Mouse (Mus musculus): ENCODE measurements around the gene Sec31b. TPM values are rescaled to one million over a fixed set of nuclear protein-coding genes. Genes with fewer than 3 reads are reported as not detected.

Gene Sec31b
- 5.4 and 7.0 TPM in 2 replicates for polyA plus RNA-seq (2012; rRNA removed)

GRCm38 (mm10) chr19:44545321-44546041, at the start of gene Sec31b:
Gene Sec31b (minus strand): TSS chr19:44545864.
- peak within 1 kb of the TSS; percentile 44; the same call in 1 of the 2 replicates for H3K4me3 ChIP-seq (ENCODE audit: extremely low read depth, insufficient read depth, insufficient read length)
- H3K36me3 ChIP-seq (ENCODE audit: control insufficient read depth, insufficient read depth, low read length): peaks cover 13% of the 10 kb centered on the region
- no peak within 1 kb of the TSS for H3K27ac ChIP-seq (ENCODE audit: insufficient read depth, low read length)
- WGBS: 5% methylated on average over 47 of the region's 47 CpGs
- TF ChIP-seq CTCF (IDR thresholded peaks at IDR 0.05; ENCODE audit: extremely low read depth, insufficient read depth, insufficient read length, insufficient replicate concordance) (no peak), POLR2A (IDR thresholded peaks at IDR 0.05; ENCODE audit: low read depth, low read length) (no peak)
- DNase-seq (ENCODE audit: low read depth in 1 of 2, low spot score in 2 of 2): peak in 1 of 2 experiments; percentile 24
- H3K4me1 ChIP-seq (ENCODE audit: control insufficient read depth, insufficient read depth, insufficient read length): peaks cover 5% of the 10 kb centered on the region; the same call in 1 of the 2 replicates
- no peaks in the 10 kb centered on the region for H3K27me3 ChIP-seq (ENCODE audit: control insufficient read depth, insufficient read depth, low read length)

GRCm38 (mm10) chr19:44594180-44594579, 48.5 kb upstream of the Sec31b start:
- H3K36me3 ChIP-seq (ENCODE audit: control insufficient read depth, insufficient read depth, low read length): no peaks in the 10 kb centered on the region
- no peaks in the 10 kb centered on the region for H3K27me3 ChIP-seq (ENCODE audit: control insufficient read depth, insufficient read depth, low read length)
- no peak overlapping the region for H3K27ac ChIP-seq (ENCODE audit: insufficient read depth, low read length)
- TF ChIP-seq CTCF (IDR thresholded peaks at IDR 0.05; ENCODE audit: extremely low read depth, insufficient read depth, insufficient read length, insufficient replicate concordance) (no peak), POLR2A (IDR thresholded peaks at IDR 0.05; ENCODE audit: low read depth, low read length) (no peak)
- no peak for DNase-seq (ENCODE audit: low read depth in 1 of 2, low spot score in 2 of 2)
- peaks cover 3% of the 10 kb centered on the region; the same call in 1 of the 2 replicates for H3K4me1 ChIP-seq (ENCODE audit: control insufficient read depth, insufficient read depth, insufficient read length)
- WGBS: 95% methylated on average over 14 of the region's 14 CpGs
- H3K4me3 ChIP-seq (ENCODE audit: extremely low read depth, insufficient read depth, insufficient read length): no peak overlapping the region

- Histone ChIP-seq H3K4me3 (ENCODE audit: extremely low read depth, insufficient read depth, insufficient read length) (no peak overlapping the region), H3K27me3 (ENCODE audit: control insufficient read depth, insufficient read depth, low read length) (no peaks in the 10 kb centered on the region), H3K27ac (ENCODE audit: insufficient read depth, low read length) (no peak overlapping the region), H3K4me1 (ENCODE audit: control insufficient read depth, insufficient read depth, insufficient read length) (peaks cover 3% of the 10 kb centered on the region; the same call in 1 of the 2 replicates), H3K36me3 (ENCODE audit: control insufficient read depth, insufficient read depth, low read length) (no peaks in the 10 kb centered on the region)
- TF ChIP-seq POLR2A (IDR thresholded peaks at IDR 0.05; ENCODE audit: low read depth, low read length) (no peak), CTCF (IDR thresholded peaks at IDR 0.05; ENCODE audit: extremely low read depth, insufficient read depth, insufficient read length, insufficient replicate concordance) (no peak)
- DNase-seq (ENCODE audit: low read depth in 1 of 2, low spot score in 2 of 2): no peak
- WGBS: 49% methylated on average over 6 of the region's 6 CpGs
Measured at GRCm38 (mm10) chr19:44591638-44592037, 46.0 kb upstream of the Sec31b start.

- no peak for TF ChIP-seq POLR2A (IDR thresholded peaks at IDR 0.05; ENCODE audit: low read depth, low read length)
- no peak for TF ChIP-seq CTCF (IDR thresholded peaks at IDR 0.05; ENCODE audit: extremely low read depth, insufficient read depth, insufficient read length, insufficient replicate concordance)
- WGBS: 24% methylated on average over 18 of the region's 18 CpGs
- no peaks in the 10 kb centered on the region for H3K27me3 ChIP-seq (ENCODE audit: control insufficient read depth, insufficient read depth, low read length)
- H3K27ac ChIP-seq (ENCODE audit: insufficient read depth, low read length): no peak overlapping the region
- no peak overlapping the region for H3K4me3 ChIP-seq (ENCODE audit: extremely low read depth, insufficient read depth, insufficient read length)
- DNase-seq (ENCODE audit: low read depth in 1 of 2, low spot score in 2 of 2): peak in 1 of 2 experiments; percentile 28
- no peaks in the 10 kb centered on the region for H3K36me3 ChIP-seq (ENCODE audit: control insufficient read depth, insufficient read depth, low read length)
- peaks cover 3% of the 10 kb centered on the region; the same call in 1 of the 2 replicates for H3K4me1 ChIP-seq (ENCODE audit: control insufficient read depth, insufficient read depth, insufficient read length)
Measured at GRCm38 (mm10) chr19:44590992-44591391, 45.3 kb upstream of the Sec31b start.

GRCm38 (mm10) chr19:44589591-44590223, 44.0 kb upstream of the Sec31b start:
- TF ChIP-seq CTCF (IDR thresholded peaks at IDR 0.05; ENCODE audit: extremely low read depth, insufficient read depth, insufficient read length, insufficient replicate concordance): no peak
- no peak for TF ChIP-seq POLR2A (IDR thresholded peaks at IDR 0.05; ENCODE audit: low read depth, low read length)
- no peaks in the 10 kb centered on the region for H3K27me3 ChIP-seq (ENCODE audit: control insufficient read depth, insufficient read depth, low read length)
- whole genome bisulfite sequencing: 65% methylated on average over 7 of the region's 7 CpGs
- H3K36me3 ChIP-seq (ENCODE audit: control insufficient read depth, insufficient read depth, low read length): no peaks in the 10 kb centered on the region
- no peak overlapping the region for H3K27ac ChIP-seq (ENCODE audit: insufficient read depth, low read length)
- DNase-seq (ENCODE audit: low read depth in 1 of 2, low spot score in 2 of 2): no peak
- no peak overlapping the region for H3K4me3 ChIP-seq (ENCODE audit: extremely low read depth, insufficient read depth, insufficient read length)
- peaks cover 3% of the 10 kb centered on the region; the same call in 1 of the 2 replicates for H3K4me1 ChIP-seq (ENCODE audit: control insufficient read depth, insufficient read depth, insufficient read length)

GRCm38 (mm10) chr19:44588036-44588435, 42.4 kb upstream of the Sec31b start:
- TF ChIP-seq POLR2A (IDR thresholded peaks at IDR 0.05; ENCODE audit: low read depth, low read length) (no peak), CTCF (IDR thresholded peaks at IDR 0.05; ENCODE audit: extremely low read depth, insufficient read depth, insufficient read length, insufficient replicate concordance) (no peak)
- Histone ChIP-seq H3K27me3 (ENCODE audit: control insufficient read depth, insufficient read depth, low read length) (no peaks in the 10 kb centered on the region), H3K4me3 (ENCODE audit: extremely low read depth, insufficient read depth, insufficient read length) (no peak overlapping the region), H3K4me1 (ENCODE audit: control insufficient read depth, insufficient read depth, insufficient read length) (peaks cover 3% of the 10 kb centered on the region; the same call in 1 of the 2 replicates), H3K36me3 (ENCODE audit: control insufficient read depth, insufficient read depth, low read length) (no peaks in the 10 kb centered on the region), H3K27ac (ENCODE audit: insufficient read depth, low read length) (no peak overlapping the region)
- DNase-seq (ENCODE audit: low read depth in 1 of 2, low spot score in 2 of 2): no peak
- 47% methylated on average over 4 of the region's 4 CpGs for WGBS
